Mouse (Mus musculus) telencephalon, adult 2 months (tissue): ENCODE data around the gene Slc35d1.
"Not testable (repeated sequence)": the region's sequence is repeated elsewhere in the genome, so short reads cannot be mapped to it uniquely, and the experiment has no call there.

Experiments
- DNase-seq: peaks from one replicate; pipeline ENCODE4 v3.0.0-alpha.2; 2011; ENCODE audit warnings: low read depth, low spot score

The Slc35d1 gene

DNA sequence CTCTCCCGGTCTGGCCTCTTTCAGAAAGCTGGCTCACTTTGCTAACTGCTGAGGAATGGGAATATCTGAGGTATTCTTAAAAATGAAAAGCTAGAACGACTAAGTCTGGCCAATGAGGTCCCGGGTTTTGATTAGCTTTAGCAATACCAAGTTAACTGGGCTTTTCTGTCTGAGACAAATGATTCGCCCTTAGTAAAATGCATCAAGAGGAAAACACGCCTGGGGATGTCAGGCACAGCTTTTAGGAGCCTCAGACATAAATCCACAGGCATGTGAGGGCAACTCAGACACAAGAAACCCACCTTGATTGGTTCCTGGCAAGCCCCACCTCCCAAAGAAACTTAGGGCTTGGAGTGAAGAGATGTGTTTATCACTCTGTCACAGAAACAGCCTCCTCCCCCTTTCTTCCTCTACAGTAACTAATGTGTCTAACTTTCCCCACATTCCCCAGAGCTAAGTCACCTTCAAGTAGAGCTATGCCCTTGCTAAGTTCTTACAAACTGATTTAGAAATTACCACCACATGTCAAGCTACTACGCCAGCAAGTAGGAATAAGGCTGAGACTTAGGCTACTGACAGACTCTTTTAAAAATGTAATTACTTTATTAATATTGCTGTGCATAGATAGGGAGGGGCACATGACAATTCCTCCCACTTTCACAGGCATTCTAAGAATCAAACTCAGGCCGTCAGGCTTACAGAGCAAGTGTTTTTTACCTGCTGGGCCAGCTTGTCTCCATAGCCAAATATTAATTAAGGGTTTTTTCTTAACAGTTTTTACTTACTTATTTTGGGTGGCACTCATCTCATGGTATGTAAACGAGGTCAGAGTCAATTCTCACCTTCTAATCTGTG lies 26.0 kb downstream of the Slc35d1 start:
- DNase-seq = no peak

DNA sequence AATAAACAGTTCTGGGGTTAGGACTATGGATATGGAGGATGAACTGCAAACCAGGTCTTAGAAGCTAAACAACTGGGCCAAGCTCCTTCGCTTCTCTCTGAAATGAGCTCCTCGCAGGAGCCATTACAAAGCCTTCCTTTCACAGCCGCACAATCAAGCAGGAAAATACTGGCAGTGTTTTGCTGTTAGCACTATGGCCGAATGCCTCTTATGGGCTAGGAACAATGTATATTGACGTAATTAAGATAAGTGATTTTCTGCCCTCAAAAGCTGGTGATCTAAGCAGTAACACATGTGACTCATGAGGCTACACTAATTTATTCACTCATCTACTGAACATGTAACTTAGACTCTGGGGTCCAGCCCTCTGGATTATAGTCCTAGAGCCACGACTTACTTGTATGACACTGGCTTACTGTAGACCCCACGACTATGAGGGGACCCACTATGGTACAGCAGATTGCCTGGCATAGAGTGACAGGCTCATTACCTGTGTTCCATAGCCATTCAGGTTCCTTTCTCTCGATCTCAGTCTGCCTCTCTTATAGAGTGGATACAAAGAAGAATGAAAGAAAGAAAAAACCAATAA lies 34.6 kb downstream of the Slc35d1 start:
- no peak for DNase-seq

DNA sequence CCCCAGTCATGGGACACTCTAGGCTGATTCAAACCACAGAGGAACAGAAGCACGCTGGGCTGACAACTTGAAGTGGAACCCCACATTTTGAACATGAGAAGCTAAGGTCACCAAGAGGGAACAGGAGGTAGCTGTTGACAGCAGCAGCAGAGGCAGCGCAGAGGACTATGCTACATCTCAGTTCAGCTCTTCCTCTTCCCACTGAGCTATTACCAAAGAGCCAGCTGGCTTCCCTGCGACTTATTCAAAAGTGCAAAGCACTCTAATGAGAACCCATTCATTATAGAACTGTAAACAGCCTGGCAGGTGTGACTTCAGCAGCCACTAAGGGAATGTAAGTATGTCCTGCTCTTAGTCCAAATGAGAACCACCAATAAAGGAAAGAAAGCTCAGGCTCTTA lies 35.4 kb downstream of the Slc35d1 start:
- DNase-seq = peak; percentile 35

DNA sequence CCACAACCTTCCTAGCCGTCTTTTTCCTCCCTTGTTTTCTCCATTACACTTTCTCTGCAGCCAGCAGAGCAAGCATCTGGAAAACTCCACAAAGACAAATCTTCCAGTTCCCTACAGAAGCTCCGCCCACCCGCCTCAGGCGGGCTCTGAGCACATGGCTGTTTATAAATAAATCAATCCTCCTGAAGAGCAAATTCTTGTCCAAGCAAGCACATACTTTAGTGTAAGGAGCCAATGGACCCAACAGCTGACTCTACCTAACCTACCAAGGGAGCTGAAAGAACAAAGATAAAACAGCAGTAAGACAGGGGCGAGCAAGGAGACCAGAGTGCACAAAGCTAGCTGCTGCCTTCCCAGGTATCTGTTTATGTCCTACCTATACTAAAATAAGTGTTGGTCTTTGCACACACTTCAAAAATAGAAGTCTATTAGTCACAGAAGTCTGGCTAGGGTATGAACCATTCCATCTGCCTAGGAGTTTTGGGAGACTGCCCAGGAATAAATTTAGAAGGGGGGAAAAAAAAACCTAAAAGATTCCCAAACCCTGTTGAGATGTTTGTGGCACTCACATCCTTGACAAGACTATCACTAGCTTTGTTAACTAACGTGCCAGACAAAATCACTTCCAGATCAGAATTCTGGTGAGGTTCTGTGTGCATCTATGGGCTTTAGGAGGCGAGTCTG lies 36.2 kb downstream of the Slc35d1 start:
- peak; percentile 73 for DNase-seq

DNA sequence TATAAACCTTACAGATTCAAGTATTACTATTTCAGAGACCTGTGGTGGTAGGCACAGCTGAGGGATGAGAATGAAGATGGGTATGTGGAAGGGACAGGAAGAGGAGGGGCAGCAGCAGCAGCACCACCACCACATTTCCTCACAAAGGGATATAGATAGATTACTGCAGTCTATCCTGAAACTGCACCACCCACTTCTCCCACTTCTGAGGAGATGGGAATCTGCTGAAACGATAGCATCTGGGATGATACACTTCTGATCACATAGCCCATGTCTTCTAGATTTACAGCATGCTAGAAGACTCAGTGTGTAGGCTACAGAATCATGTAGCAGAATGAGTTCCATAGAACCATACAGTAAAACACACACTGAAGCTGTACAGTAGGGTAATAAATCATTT lies 37.3 kb downstream of the Slc35d1 start:
- DNase-seq = peak; percentile 18

DNA sequence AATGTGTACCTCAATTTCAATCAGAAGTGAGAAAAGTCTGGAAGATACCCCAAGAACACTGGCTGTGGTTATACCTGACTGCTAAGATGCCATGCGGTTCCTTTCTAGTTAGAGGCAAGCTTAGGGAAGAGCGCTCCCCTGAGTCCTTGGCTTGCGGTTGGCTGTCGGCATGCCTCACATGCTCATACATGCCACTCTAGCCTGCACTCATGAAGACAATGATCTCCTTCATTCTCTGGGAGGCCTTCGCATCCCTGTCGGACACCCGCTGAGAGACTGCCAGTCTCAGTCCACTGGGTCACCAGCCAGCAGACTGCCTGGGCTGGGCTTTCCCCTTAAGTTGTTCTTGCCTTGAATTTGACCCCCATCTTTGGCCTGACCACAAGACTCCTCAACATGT lies 41.0 kb downstream of the Slc35d1 start:
- DNase-seq = no peak

DNA sequence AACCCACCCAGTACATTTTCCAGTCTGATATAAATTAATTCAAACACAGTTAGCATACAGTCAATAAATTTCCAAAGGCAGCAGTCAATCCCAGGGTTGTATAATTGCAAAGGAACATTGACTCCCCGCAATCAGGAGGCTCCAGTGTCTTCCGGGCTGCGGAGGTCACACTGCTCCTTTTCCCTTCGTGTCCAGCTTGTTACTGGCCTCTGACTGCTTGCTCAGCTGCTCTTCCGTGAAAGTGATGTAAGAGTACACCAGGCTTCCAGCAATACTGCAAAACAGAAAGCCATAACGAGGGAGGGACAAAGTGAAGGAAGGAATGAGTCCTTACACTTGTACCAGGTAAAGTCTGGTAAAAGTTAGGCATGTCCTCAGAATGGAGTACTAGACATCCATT lies 41.5 kb downstream of the Slc35d1 start:
- DNase-seq = no peak

DNA sequence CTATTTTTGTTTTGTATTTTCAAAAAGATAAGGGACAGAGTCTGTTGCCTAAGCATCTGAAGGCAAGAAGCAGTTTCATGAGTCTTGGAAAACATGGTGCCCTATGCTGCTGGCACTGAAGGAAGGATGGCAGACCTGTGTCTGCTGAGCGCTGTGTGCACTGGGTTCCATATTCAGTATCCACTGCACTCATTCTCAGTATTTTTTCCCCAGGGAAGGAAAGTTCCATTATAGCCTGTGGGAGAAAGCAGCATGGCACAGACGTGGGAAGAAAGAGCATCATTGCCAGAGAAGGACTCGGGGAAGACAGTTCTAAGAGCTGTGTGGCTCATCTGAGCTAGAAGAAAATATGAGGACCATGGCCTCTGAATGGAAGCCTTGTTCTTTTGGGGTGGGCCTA lies 43.7 kb downstream of the Slc35d1 start:
- DNase-seq = peak; percentile 43

DNA sequence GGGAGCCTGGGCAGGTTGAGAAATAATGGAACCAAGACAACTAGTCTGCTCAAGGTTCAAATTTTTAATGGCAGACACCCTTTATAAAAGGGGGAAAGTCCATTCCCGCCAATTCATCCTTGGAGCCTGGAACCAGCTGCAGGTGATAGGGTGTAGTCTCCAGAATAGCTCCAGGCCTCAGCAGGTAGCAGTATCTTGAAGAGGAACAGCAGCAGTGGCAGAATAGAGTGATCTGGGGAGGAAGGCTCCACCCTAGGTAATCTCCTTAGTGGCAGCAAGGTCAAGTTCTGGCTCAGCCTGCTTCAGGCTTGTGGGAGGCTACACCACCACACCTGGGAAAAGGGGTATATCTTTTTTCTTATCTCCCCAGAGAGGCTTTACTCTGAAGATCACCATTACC lies 48.8 kb downstream of the Slc35d1 start:
- DNase-seq = not testable (repeated sequence)

DNA sequence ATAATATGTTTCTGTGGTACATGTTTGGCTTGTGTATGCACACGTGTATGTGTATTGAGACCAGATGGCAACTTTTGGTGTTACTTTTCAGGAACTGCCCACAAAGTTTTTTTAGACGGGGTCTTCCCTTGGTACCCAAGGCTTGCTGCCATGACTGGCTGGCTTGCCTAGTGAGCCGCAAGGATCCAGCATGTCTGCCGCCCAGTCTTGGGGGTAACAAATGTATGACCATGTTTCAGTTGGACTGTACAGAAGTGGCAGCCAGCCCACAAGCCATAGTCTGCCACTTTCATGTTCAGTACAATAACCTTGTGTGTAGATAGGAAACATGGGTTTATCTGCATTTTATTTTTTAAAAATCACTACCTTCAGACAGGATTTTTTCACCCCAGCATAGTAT lies 56.2 kb downstream of the Slc35d1 start:
- DNase-seq = no peak

DNA sequence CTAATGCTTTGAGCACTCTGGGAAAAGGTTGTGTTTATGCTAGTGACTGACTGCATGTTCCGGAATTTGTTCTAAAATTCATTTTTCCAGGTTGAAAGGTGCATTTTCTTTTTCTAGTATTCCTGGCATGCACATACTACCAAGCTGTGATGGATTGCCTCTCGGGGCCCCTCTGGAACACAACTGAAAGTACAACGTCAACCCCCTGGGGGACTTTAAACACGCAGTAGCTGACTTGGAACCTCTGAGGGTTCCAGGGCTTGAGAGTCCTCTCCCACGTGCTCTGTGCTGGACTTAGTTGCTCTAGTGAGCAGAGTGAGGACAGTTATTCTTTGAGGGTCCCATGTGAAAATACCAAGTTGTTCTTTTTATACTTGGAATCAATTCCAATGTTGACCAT lies 63.0 kb downstream of the Slc35d1 start:
- no peak for DNase-seq

DNA sequence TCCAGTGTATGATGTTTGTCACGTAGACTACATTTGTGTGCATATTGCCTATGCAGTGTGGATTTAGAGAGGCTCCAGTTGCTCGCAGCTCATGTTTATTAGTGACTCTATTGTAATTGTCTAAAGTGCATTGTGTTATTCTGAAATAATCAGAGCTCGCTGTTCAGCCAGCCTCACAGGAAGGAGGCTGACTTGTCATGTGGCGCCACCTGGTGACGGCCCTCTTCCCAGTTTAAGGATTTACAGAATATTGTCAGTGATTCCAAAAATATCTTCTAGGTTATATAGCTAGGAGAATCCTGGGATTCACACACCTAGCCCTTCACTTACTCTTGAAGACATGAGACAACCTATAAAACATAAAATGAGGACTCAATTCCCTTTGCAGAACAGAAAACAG lies 68.6 kb downstream of the Slc35d1 start:
- DNase-seq = peak; percentile 47

DNA sequence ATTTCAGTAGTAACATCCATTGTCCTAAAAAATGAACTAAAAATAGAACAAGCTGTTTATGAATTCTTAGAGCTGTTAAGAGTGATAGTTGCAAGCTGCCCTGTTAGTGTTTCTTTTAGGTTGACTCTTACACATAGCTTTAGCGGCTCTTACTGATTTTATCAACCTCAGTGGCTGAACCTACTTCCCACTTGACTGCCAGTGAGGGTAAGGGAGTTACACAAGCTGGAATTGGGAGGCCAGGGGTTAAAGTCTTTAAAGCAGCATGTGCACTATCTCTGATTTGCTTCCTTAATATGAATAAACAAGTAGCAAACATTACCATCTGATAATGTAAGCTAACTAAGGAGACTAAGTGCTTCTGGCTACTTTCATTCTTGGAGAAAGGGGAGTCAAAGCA lies 78.0 kb downstream of the Slc35d1 start:
- DNase-seq = no peak

DNA sequence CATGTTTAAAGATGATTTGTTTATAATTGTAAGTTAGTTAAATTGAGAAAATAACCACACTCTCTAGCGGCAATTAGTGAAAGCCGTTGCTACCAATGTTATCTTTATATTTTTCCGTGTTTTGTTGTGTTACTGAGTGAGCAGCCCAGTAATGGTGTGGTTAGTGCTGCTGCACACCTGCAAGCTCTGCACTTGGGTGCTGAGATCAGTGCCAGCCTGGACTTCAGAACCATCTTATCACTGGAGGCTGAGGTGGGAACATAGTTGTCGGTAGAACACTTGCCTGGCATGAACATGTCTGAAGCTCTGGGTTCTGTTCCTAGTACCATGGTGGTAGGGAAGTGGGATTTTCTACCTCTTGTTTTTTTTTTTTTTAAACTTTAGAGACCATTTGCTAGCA lies 88.4 kb downstream of the Slc35d1 start:
- DNase-seq = no peak

DNA sequence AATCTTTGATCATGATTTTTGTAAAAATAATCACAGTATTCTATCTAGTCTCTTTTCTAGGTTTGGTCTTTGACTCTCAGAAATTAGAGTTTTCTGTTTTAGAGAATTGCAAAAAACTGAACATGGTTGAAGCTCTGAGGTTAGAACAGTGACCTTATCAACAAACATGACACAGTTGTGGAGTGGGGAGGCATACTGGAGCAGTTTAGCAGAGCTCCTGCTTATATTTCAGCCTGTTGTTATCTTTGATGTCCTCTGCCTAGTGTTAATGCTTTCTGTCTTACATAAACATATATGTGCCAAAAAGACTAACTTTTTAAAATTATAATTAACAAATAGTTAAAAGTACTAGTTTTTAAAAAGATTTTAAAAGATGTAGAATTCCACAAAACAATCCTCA lies 91.4 kb downstream of the Slc35d1 start:
- DNase-seq = no peak

DNA sequence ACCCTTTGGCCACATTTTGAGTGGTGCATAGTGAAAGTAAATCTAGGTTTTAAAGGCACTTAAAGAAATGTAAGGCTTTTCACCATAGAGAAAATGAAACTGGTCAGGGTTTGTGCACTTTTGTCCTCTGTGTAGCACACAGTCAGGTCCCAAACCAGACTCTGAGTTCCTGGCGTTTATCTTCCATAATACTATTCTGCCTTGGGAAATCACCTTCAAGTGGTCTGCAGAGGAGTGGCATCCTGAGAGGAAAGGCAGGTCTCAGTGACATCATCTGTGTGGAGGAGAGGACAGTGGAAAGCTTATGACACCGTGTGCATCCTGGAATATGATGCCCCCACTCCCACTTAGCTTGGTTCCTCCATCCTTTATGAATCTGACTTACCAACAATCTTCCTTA lies 91.9 kb downstream of the Slc35d1 start:
- DNase-seq = no peak

DNA sequence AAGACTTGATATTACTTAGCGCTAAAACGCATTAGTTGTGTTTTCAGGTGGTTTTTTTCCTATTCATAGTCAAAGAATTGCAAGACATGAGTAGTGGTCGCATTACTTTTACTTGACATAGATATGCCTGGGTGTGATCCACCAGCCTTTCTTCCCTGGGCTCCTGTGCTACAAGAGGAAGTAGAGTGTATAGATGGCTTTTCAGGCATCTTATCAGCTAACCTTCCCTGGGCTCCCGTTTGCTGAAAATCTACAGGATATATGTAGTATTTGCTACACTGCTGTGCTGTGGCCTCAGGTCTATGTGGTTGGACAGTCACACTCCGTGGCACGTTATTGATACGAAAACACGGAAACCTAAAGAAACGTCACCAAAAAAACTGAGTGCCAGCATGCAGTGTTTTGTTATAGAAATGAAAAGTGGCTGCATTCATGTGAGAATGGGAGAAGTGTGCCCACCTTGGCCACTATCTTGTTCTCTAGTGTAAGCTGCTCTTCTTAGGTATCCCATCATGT lies 94.0 kb downstream of the Slc35d1 start:
- DNase-seq = no peak
